Mouse (Mus musculus): ENCODE results near the gene Lpar3.
A peak's percentile ranks its signal among the peaks of the same experiment; 100 is the strongest.
"Not testable (repeated sequence)": the region's sequence is repeated elsewhere in the genome, so short reads cannot be mapped to it uniquely, and the experiment has no call there.

The Lpar3 gene

DNA sequence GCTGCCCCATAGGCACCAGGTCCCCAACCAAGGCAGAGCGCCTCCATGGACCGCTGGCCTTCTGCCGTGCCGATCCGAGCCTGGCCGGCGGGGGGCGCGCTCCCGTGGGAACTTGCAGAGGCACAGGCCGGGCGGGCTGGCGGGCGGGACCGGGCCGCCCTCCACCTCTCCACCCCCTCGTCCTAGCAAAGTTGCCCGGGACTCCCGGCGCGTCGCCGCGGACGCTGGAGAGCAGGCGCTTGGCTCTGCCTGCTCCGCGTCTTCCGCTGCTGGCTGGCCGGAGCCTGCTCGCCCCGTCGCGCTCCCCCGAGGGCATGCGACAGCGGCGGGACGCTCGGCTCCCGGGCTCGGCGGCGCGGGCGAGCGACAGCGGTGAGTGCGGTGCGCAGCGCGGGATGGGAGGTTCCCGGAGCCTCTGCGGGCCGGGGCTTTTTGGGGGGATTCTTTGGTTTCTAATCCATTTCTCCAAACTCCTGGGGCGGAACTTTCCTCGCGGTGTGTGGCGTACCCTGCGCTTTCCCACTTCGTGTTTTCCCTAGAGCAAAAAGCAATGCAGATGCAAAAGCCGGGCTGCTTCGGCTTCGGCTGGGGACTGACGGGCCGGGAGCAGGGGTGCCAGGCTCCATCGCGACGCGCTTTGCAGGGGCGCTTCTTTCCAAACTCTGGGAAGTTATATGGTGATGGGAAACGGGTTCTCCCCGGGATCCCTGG is at the start of gene Lpar3:
Gene Lpar3, plus strand, starts transcription at position 188 of the 711 bp plus-strand sequence.
- peak; percentile 65 for DNase-seq

DNA sequence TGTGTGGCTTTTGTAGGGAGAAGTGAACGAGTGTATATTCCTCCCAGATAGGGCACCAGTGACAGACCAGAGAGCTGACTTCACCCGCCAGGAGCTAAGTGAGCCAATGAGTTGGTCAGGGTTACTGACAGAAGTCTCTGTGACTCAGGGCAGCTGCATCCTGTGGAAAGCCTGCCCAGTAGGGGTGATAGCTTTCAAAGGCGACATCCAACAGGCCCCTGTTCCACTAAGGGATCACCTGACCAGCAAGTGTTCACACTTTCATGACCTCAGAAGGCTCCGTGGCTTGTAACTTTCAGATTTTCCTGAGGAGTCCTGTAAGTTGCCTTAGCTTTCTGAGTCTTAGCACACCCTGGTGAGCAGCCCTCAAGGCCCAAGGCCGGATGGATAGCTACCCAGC is 47.7 kb upstream of the Lpar3 start:
- no peak for DNase-seq

DNA sequence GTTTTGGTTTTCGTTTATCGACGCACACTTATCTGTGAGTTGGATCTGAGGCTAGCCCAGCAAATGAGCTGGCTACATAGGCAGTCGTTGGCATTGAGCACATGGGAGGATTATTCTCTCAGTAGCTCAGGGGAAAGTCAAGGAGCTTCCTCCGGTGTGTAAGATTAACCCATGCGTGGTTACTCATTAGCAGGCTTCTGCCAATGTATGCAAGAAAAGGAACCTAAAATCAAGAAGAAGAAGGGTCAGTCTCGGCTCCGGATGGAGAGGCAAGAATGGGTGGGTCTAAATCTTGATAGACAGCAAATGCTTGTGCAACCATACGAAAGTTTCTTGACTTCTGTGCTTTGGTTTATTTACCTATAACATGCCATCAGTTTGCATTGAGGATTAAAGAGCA is 46.5 kb upstream of the Lpar3 start:
- no peak for DNase-seq

DNA sequence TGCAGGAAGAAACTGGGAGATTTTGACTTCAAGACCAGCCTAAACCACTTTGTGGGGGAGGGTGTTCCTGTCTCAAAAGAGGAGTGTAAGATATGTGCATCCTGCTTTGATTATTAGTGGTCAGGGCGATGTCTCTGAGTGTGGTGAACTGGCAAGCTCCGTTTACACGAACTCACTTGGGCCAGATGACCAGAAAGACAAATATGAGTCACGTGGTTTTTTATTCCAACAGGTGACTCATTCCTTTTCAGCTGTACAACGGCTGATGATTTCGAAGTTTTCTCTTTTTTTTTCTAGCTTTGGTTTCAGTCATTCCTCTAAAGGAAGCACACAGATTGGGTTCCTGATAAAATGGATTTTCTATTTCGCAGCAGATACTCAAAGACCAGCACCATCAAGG is 43.5 kb upstream of the Lpar3 start:
- no peak for DNase-seq

DNA sequence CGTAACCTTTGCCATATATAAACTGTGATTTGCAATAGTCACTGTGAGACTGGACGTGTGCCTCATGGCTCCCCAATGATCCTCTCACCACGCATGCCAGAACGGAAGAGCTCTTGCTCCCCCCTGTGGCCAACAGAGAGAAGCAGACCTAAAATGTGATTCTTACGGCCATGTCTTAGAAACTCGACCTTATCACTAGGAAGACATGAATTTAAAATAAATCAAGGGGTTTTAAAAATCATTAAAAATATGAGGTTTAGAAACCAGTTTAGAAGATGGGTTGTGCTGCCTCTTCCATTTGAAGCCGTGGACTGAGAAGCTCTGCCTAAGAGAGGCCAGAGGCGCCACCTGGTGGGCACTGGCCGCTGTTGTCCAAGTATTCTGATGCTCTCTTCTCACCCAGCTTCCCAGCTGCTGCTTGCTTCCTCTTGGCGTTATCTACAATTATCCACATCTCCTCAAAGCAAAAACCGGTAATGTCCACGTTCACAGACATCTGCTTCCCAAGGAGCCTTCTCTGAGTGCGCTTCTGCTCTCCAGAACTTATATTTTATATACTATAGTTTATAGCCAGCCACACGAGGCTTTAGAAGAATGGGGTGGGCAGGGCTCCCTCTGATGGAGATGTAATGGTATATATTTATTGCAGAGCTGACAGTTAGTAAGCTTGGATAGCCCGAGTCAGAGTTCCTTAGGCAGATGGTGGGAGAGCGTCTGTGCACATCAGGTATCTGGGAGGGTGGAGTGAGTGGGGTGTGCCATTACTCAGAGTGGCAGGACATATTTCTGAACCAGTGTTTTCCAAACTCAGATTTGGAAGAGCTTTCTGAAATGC is 42.8 kb upstream of the Lpar3 start:
- peak; percentile 93 for DNase-seq

DNA sequence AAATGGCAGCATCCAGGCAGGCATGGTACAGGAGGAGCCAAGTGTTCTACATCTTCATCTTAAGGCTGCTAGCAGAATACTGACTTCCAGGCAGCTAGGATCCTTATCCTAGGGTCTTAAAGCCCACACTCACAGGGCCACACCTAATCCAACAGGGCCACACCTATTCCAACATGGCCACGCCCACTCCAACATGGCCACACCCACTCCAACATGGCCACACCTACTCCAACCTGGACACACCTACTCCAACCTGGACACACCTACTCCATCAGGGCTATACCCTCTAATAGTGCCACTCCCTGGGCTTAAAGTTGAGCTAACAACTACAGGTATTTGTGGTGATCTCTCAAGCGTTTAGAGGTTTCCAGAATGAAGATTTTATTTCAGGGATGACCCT is 40.4 kb upstream of the Lpar3 start:
- DNase-seq, result no peak

DNA sequence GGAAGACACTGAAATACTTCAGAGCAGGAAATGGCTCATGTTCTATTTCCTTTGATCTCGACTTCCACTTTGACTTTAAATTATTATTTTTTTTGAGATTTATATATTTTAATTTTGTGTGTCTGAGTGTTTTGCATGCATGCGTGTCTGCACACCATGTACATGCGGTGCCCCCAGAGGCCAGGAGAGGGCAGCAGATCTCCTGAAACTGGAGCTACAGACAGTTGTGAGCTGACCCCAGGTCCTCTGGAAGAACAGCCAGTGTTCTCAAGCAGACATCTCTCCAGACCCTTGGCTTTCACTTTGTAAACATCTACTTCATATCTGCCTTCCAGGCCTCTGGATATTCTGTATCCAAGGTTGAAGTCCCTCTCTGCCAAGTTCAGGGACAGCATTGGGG is 39.8 kb upstream of the Lpar3 start:
- peak; percentile 86 for DNase-seq

DNA sequence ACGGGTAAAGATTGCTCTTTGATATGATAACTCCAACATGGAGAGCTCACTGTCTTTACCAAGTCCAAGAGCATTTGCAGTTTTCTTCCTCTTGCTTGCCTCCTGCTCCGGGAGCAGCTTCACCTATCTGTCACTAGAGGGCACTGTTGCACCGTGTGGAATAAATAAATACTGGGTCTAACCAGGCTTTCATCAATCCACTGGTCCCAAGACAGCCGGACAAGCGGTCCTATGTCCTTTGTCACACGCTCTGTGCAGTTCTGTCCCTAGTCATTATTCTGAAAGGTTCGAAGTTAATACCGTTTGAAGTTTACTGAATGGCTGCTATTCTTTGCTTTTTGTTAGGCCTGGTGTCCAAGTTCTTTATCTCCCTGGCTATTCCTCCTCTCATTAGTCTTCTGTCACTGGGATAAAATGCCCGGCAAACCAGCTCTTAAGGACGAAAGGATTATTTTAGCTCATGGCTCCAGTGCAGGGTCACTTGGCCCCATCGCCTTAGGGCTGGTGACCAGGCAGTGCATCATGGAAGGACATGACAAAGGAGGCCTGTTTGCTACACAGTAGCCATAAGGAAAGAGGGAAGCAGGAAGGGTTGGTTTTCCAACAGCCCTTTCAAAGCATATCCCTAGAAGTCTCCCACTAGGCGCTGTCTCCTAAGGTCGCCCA is 35.6 kb upstream of the Lpar3 start:
- peak; percentile 51 for DNase-seq

DNA sequence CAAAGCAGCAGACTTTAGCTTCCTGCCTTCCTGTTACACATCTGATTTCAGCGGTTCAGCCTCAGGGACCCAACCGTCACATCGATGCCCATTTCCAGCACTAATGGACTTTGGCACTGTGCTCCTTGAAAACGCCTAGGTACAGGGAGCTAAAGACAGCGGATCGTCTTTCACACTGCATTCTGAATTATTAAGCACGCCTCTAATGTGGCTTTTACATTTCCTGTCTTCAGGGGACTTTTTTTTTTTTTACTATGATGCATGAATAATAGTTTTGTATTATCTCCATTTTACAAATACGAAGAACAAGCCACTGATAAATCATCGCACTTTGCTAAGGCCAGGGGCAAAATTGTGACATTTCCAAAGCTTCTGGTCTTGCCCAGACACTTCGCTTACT is 34.7 kb upstream of the Lpar3 start:
- DNase-seq, result no peak

DNA sequence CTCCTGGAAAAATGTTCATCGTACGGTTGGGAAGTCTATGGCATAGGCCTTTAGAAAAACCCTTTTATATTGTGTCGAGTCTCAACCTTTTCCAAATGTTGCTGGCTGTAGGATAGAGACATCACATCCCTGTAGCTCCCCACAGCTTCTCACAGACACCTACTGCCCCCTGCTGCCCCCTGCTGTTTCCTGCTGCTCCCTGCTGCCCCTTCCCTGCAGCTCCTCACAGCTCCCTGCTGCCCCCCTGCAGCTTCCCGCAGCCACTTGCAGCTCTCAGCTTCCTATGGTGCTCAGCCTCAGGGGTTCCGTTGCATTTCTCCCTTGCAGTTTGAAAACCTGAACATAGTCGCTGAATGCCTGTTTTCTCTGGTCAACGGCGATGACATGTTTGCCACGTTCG is 30.8 kb upstream of the Lpar3 start:
- peak; percentile 60 for DNase-seq

DNA sequence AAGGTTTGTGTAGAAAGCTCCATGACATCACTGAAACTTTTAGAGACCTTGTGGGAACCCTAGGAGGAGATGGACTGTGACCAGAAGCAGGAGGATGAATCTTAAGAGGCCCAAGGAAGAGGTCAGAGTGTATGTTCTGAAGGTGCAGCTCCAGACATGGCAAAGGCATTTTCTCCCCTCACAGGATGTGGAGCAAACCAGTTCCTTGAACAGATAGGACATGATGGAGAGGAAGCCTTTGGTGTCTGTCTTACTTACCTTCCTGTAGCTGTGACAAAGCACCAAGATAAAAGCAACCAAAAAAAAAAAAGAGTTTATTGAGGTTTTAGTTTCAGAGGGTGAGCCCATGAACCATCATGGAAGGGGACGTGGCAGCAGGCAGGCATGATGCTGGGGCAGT is 28.3 kb upstream of the Lpar3 start:
- no peak for DNase-seq

DNA sequence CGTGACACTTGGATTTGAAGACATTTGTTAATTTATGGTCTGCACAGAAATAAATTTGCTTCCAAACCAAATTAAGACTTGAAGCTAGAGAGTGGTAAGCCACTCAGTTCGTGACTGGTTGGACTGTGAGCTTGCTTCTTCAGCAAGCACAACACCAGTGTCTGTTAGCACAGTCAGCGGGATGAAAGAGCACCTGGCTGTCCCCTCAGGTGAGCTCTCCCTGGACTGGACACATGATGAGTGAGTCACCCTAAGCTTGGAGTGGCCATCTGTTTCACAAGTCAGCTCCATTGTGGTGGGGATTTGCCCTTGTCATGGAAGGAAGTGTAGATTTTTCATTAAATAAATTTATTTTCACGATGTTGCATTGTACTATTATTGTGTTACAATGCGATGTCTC is 25.6 kb upstream of the Lpar3 start:
- DNase-seq, result no peak

DNA sequence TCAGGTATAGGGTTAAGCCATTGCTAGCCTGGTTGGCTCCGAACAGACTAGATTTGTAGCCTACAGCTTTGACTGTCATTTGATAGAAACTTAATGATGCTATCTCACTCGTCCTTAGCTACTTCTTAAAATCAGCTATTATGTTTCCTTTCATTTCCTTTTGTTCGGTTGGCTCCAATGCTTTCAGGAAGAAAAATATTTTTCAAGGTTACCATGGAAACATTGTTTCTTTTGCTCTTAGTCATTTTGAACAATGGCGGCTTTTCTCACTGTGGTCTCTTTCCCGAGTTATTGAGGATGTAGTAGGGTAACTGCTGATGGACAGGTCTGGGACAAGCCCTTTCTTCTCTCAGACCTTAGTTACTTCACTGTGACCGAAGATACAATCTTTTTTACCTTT is 24.5 kb upstream of the Lpar3 start:
- no peak for DNase-seq

DNA sequence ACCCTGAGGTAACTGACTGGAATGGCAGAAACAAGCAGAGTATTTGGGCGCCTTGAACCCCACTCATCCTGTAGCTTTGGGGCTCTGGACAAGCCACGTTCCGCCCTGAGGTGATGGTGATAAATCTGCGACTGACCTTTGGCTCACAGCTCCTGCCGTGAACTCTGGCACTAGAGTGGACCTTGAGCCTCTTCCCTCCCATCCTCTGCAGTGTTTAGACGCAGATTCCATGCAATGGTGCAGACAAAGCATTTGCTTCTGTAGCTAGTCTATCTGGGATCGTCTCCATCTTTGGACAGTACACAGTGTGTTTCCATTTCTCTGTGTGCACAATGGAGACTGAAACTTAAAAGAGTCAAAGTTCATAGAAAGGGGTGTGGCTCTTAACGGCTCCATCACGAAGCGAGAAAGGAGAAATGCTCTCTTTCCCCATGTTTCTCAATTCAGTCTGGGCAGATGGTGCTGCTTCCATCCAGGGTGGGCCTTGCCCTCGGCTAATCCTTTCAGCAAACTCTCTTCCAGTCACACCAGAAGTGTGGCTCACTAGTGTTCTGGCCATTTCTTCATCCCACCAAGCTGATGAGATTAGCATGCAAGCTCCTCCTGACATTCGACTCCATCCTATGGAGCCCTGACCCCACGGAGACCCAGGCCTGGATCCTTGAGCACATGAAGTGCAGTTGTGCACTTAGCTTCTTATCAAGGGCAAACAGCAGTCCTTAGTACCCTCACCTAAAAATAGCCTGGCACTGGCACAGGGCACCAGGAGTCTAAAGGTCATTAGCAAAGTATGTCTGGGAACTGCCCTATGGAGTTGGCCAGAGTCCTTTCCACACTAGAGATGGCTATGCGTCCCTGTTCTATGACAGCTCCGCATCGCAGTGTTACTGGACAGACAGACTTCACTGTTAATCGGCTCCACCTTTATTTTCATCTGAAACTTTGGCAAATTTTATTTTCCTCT is 23.7 kb upstream of the Lpar3 start:
- DNase-seq, result no peak

DNA sequence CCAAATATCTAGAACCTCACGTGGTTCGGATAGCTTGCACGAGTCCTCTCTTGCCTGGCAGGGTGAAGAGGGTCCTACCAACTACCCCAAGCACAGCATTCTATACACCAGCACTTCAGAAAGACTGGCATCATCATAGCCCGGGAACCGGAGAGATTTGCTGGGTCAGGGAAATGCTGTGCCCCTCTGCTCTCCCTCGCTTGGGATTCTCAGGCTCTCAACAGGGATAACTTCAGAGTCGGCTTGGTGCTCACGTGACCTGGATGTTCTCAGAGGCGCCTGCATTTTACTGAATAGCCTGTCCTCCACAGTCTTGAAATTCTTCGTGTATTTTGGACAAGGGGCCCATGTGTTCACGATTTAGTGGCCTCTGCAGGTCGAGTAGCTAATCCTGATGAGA is 23.0 kb upstream of the Lpar3 start:
- no peak for DNase-seq

DNA sequence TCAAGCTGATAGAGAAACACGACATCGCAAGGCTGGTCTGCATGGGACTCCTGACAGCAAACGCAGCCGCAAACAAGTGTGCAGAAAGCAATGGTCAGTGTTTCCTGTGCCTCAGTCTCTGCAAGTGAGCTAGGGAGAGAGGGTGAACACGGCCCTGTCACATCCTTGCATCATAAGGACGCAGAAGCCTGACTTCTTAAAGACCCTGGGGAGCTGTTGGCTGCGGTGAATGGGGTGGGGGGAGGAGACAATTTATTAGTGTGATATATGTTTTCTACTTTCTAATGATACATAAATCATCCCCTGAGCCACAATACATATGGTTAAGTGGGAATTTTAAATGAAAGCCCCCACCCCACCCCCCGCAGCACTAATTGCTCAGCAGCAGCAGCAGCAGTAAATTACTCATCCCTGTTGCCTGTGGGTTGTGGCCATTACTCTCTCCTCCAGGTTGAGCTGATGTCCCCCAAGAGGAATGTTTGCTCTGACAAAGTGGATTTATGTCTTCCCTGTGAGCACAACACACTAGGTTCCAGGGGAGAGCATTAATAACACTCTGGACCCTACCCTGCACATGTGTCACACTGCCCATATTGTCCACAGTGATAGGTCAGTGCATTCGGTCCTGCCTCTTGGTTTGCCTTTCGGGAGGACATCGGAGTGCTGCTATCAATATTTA is 21.8 kb upstream of the Lpar3 start:
- DNase-seq, result no peak

DNA sequence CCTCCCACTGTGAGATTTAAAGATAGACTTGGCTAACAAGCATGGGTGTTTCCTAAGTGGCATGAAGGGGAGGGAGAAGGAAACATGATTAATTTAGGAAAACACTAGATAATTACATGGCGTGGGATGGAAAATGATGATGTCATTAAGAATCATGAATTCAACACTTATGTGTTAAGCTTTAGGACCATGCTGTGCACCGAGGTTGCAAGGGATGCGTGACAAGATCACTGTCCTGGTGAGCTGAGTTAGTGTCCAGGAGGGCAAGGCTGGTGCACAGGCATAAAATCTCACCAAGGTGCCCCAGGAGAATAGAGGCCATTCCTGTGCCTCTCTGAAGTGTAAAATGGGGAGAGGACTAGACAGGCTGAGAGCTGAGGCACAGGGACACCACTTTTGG is 21.3 kb upstream of the Lpar3 start:
- DNase-seq, result no peak

DNA sequence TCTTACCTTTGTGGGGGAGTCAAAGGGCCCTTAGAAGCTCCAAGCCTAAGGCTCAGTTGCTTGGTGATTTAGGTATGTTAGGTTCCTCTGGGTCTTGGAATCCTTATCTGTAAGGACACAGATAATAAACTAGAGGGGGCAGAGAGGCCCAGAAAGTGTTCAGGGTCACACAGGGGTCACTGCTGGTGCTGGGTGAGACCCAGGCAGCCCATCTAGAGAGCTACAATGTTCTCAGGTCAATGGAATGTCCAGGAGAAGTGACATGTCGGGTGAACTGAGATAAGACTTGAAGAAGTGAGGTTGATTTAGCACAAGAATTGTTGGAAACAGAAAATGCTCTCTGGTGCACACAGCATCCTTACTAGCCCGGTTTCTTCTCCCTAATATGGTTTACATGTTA is 16.4 kb upstream of the Lpar3 start:
- DNase-seq, result no peak

DNA sequence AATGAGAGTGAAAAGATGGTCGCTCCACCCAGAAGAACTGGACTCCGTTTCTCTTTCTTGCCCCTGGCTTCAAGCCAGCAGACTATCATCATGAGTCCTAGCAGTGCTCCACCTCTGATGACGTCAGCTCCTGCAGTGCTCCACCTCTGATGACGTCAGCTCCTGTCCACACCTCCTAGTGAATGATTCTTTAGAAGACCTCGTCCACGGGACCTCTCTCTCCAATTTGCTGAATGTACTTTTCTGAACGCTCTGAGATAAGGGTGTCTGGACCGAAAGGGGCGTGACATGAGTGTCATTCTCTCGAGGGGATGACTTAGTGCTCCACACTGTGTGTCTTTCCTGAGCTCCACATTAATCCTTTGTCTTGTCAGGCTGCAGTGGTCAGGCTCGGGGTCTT is 15.5 kb upstream of the Lpar3 start:
- no peak for DNase-seq

DNA sequence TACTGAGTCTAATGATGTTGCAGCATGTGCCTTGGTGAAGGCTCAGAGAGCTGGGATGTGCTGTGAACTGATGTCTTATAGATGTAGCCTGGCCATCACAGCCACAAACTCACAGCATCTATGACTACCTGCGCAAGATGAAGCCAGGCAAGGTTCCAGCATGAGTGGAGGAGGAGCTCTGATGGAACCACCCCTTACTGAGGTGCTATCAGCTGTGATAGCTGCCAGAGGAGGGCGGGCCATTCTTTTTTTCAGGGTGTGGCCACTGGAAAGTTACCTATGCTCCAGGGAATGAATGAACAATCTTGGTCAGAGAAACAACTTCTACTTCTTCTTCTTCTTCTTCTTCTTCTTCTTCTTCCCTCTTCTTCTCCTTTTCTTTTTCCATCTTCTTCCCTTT is 14.1 kb upstream of the Lpar3 start:
- no peak for DNase-seq

DNA sequence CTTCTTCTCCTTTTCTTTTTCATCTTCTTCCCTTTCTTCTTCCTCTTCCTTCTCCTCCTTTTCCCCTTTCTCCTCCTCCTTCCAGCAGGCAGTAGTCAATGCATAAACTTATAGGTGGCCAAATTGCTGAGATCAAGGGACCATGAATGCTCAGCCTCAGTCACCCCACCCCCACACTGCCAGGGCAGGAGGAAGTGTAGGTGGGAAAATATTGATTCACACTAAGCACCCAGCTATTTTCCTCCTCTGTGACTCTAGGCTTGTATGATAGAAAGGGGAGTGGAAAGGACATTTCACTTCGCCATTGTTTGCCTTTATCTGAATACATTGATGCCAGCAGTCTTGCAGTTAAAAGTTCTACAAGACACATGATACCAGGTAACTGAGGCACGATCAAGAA is 13.3 kb upstream of the Lpar3 start:
- DNase-seq, result no peak

DNA sequence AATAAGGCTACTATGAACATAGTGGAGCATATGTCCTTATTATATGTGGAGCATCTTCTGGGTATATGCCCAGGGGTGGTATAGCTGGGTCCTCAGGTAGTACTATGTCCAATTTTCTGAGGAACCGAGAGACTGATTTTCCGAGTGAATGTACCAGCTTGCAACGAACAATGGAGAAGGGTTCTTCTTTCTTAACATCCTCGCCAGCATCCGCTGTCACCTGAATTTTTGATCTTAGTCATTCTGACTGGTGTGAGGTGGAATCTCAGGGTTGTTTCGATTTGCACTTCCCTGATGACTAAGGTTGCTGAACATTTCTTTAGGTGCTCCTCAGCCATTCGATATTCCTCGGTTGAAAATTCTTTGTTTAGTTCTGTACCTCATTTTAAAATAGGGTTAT is 11.0 kb upstream of the Lpar3 start:
- DNase-seq, result not testable (repeated sequence)

Measured in thymus, postnatal 4 days (tissue).